Mouse (Mus musculus) spleen, postnatal 10 days (tissue): ENCODE data around the gene Mgme1.
A peak's percentile ranks its signal among the peaks of the same experiment; 100 is the strongest.

Experiments
- DNase-seq, 2 experiments: peaks; one replicate each; pipeline ENCODE4 v3.0.0; 2021 to 2022; ENCODE audit warnings: low spot score in 2 of 2

The Mgme1 gene

GRCm38 (mm10) chr2:144264398-144265119, 5.9 kb upstream of the Mgme1 start:
- DNase-seq: no peak

GRCm38 (mm10) chr2:144265120-144265488, 5.4 kb upstream of the Mgme1 start:
- no peak for DNase-seq

- peak in 1 of 2 experiments; percentile 28 for DNase-seq
Observed at GRCm38 (mm10) chr2:144265916-144266683, 4.4 kb upstream of the Mgme1 start.

- DNase-seq: no peak
Observed at GRCm38 (mm10) chr2:144267004-144267730, 3.3 kb upstream of the Mgme1 start.

- peak in 1 of 2 experiments; percentile 42 for DNase-seq
Observed at GRCm38 (mm10) chr2:144267731-144268015, 2.8 kb upstream of the Mgme1 start.

GRCm38 (mm10) chr2:144268446-144269305, 1.8 kb upstream of the Mgme1 start:
- DNase-seq: no peak

GRCm38 (mm10) chr2:144269306-144269650, 1.2 kb upstream of the Mgme1 start:
- peak in 1 of 2 experiments; percentile 44 for DNase-seq

GRCm38 (mm10) chr2:144269679-144270475, 586 bp upstream of the Mgme1 start:
- DNase-seq: peak in 1 of 2 experiments; percentile 67

- no peak for DNase-seq
Observed at GRCm38 (mm10) chr2:144272088-144272487, 1.6 kb downstream of the Mgme1 start.

- DNase-seq: no peak
Observed at GRCm38 (mm10) chr2:144274741-144275140, 4.3 kb downstream of the Mgme1 start.

GRCm38 (mm10) chr2:144276885-144277284, 6.4 kb downstream of the Mgme1 start:
- no peak for DNase-seq

GRCm38 (mm10) chr2:144279742-144280141, 9.3 kb downstream of the Mgme1 start:
- DNase-seq: peak in 1 of 2 experiments; percentile 29

GRCm38 (mm10) chr2:144280568-144280967, 10.1 kb downstream of the Mgme1 start:
- DNase-seq: no peak

- DNase-seq: no peak
Observed at GRCm38 (mm10) chr2:144281417-144281816, 11.0 kb downstream of the Mgme1 start.

- no peak for DNase-seq
Observed at GRCm38 (mm10) chr2:144290321-144290720, 19.9 kb downstream of the Mgme1 start.

GRCm38 (mm10) chr2:144291600-144292305, 21.3 kb downstream of the Mgme1 start:
- no peak for DNase-seq

- no peak for DNase-seq
Observed at GRCm38 (mm10) chr2:144295145-144295735, 24.8 kb downstream of the Mgme1 start.

GRCm38 (mm10) chr2:144299749-144300669, 29.5 kb downstream of the Mgme1 start:
- no peak for DNase-seq

GRCm38 (mm10) chr2:144301101-144301500, 30.6 kb downstream of the Mgme1 start:
- DNase-seq: no peak
